Mouse (Mus musculus): ENCODE data around the gene Cox10.

GRCm38 (mm10) chr11:63919211-63920098 is 159.8 kb downstream of the Cox10 start:
- TF ChIP-seq TAL1 (IDR thresholded peaks at IDR 0.05; ENCODE audit: low read length), result no peak
- no peak for TF ChIP-seq GATA1 (IDR thresholded peaks at IDR 0.05; ENCODE audit: low read length)
